Mouse (Mus musculus): ENCODE data around the gene Dnah2.
"Not testable (repeated sequence)": the region's sequence is repeated elsewhere in the genome, so short reads cannot be mapped to it uniquely, and the experiment has no call there.

Dnah2 gene

GRCm38 (mm10) chr11:69530281-69530680, 18.6 kb downstream of the Dnah2 start:
- not testable (repeated sequence) for DNase-seq (ENCODE audit: low read depth)

GRCm38 (mm10) chr11:69528031-69528390, 20.9 kb downstream of the Dnah2 start:
- no peak for DNase-seq (ENCODE audit: low read depth)

DNA sequence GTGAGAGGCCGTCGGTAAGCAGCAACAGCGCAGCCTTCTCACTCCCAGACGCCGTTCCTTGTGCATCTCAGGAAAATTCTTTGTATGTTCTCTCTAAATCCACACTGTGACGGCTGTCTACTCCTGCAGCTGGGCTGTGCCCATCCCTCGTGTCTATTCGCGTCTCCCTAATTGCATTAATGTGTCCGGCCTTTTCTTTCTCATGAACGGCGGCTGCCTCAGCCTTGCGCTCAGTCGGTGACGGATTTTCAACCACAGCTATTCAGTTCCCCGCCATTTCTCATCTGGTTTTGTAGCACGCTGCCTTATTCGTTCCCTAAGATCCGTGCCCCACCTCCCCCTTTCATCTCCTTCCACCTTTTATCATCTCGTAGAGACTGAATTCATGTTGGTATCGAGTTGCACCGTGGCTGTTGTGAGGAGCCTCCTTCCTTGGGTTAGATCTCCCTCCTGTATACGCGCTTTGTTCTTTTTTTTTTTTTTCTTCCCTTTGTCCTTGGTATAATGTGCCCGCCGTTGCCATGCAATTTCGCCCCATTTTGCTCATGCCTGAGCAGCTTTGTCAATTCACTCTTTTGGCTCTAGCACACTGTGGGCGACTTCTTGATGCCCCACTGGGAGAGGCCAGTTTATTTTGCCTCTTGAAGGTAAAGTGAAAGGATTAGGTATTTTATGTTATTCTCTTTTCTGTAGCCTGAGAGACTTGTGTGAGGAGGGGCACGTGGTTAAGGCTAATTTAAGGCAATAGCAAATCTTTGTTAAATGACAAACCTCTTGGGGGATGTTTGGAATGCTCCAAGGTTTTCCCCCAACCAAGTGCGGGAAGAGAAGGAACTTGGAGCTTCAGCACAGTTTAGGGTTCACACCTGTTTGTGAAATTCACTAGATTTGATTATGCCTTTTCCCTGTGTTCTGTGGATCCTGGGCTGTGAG, 21.5 kb downstream of the Dnah2 start:
- no peak for DNase-seq (ENCODE audit: low read depth)

- no peak for DNase-seq (ENCODE audit: low read depth)
Measured at GRCm38 (mm10) chr11:69526631-69527030, 22.3 kb downstream of the Dnah2 start.

DNA sequence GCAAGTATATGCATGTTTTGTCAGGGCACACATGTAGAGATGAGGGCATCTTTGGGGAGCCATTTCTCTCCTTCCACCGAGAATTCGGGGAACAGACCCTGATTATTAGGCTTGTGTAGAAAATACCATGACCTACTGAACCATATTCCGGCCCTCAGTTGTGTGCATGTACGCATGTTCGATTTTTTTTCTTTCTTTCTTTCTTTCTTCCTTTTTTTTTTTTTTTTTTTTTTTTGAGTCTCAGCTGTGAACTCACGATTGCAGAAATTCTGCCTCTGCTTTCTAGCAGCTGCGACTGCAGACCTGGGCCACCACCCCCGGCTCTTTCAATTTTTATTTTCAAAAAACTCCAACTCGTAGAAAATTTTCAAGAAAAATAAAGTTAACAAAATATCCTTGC, 23.2 kb downstream of the Dnah2 start:
- DNase-seq (ENCODE audit: low read depth): no peak

GRCm38 (mm10) chr11:69523651-69524050, 25.3 kb downstream of the Dnah2 start:
- DNase-seq (ENCODE audit: low read depth): no peak

DNA sequence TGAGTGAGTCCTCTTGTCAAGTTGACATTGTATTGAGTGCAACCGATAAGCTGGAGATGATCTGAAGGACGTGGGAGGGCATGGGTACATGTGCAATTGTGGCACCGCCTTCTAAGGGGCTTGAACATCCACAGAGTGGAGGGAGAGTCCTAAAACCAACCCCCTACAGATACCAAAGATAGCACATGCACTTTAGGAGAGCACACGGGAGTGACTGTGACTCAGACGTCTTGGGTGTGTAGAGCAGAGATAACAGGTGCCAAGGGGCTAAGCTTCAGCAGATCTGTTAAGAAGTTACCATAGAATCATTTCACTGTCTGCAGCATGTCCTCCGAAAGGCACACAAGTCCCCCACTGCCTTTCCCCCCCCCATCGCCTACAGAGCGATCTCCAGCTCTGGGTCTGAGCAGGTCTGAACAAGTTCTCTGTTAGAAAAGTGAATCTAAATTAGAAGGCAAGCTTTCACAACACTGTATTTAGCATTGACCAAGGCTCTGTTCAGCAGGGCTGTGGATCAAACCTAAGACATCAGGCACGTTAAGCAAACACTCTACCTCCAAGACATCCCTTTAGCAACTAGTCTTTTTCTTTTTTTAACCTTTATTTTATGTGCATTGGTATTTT, 27.3 kb downstream of the Dnah2 start:
- DNase-seq (ENCODE audit: low read depth): no peak

- DNase-seq (ENCODE audit: low read depth): no peak
Measured at GRCm38 (mm10) chr11:69519976-69520375, 28.9 kb downstream of the Dnah2 start.

GRCm38 (mm10) chr11:69516661-69517060, 32.2 kb downstream of the Dnah2 start:
- DNase-seq (ENCODE audit: low read depth): no peak

DNA sequence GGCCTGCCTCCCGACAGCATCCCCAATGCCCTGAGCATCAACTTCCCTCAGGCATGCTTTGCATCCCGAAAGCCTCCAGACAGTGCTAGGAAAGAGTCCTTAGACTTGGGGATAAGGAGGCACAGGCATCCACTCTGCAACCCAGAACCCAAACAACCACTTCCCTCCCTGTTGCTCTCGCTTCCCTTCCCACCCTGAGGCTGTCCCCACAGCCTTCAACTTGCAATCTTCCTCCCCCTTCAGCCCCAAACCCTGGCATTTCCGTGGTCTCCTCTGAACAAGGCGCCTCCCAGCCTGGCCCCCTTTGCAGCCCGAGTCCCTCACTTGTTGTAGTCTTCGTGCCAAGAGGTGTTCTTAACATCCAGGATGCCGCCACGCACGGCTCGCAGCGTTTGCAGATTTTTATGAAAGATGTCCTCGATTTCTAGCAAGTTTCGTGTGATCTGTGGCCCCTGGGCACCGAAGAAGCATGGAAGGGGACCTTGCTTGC, 32.7 kb downstream of the Dnah2 start:
- no peak for DNase-seq (ENCODE audit: low read depth)

DNA sequence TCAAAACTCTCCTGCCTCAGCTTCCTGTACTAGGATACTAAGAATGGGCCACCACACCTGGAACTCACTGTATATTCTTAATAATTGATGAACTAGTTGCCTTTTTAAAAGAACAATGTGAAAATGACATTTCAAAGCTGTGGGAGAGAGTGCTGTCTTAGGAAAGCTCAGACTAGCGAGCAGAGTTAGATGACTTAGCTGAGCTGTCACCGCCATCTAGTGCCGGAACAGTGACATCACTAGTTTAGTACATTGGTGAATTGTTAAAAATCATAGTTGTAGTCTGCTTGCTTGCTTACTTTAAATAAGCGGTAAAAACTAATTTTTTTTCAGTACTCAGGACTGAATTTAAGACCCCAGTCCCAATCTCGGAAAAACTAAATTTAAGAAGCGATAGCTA, 35.1 kb downstream of the Dnah2 start:
- peak; percentile 87 for DNase-seq (ENCODE audit: low read depth)

DNA sequence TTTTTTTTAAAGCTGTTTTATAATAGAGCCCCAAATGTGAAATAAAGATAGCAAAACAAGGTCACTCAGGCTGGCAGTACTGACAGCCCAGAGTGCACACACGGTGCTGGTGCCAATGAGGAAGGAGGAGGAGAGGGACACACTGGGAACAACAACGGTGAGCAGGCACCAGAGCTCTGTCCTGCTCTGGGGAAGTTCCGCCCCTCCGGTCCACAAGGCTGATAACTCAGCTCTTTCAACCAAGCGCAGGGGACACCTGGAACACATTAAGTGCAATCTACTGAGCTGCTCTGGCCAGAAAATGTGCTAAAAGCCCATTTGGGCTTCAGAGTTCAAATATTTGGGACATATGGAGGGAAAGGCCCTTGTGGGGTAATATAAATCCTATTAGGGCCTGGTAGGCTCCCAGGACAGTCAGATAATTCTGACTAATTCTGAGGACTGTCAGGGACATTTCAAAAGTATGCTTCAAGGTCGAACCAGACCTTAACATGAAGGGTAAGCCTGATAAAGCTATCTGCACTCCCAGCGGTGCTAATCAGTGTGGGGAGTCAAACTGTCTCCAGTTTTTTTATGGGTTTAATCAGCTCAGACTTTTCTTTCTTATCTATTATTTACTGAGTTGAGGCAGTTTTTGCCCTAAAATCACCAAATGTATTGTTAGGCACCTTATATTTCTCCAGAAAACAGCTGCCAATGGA, 38.0 kb downstream of the Dnah2 start:
- DNase-seq (ENCODE audit: low read depth): peak; percentile 46

DNA sequence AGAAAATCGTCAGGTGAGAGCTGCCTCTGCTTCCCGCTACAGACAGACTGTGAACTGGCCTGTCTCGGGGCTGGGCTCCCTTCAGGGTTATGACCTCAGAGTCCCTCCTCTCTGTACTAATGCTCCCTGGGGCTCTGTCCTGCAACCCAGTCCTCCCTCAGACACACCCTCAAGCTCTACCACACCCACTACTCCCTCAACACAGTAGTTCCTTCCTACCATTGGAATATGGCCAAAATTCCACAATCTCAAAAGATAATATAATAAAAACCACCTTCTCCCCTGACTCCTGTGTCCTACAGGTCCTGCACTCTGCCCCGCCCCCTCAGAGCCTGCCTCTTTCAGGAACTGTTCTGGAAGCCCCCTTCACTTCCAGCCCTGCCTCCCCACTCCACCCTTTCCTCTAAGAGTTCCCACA, 45.0 kb downstream of the Dnah2 start:
- no peak for DNase-seq (ENCODE audit: low read depth)

DNA sequence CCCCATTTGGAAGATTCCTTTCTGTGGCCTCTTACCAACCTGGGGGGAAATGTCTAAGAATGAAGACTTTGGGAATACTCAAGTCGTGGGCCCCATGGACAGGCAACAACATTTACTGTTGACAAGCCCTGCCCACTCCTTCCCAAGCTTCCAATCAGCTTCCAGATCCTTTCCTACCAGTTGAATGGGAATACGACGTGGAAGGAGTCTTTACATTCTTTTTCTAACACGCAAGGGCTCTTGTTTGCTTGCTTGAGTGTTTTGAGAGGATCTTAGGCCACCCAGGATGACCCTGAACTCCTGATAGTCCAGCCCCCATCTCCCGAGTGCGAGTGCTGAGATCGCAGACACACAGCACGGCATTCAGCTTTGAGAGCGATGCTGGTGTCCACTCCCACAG, 47.4 kb downstream of the Dnah2 start:
- DNase-seq (ENCODE audit: low read depth): no peak

DNA sequence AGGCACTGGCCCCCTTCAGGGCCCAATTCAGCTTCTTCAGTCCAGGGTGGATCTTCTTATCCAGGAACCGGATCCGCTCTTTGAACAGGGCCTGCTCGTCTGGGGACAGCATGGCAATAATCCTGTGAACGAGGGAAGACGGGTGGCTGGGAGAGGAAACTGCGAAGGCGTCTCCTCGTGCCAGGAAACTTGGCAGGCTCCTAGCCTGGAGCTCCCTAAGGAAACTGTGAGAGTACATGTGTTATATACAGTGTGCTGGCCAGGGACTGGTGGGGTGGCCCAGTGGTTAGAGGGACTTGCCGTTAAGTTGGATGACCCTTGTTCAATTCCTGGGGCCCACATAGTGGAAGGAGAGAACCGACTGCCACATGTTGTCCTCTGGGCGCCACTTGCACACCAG, 49.8 kb downstream of the Dnah2 start:
- DNase-seq (ENCODE audit: low read depth): no peak

DNA sequence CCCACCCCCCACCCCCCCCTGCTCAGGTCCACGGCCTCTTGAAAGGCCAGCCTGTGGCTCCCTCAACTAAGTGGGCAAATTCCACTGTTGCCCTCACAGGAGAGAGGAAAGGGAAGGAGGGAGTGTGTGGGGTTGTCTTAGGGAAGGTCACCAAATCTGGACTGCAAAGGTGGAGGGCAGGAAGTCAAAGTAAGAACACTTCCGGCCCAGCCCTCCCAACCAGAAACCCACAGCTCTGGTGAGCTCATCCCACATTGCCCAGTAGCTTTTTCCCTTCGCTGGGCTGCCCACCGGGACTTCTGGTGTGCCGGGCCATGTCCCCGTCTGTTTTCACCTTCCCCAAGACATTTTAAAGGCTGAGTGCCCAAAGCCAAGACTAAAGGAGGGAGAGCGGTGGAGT, 57.2 kb downstream of the Dnah2 start:
- no peak for DNase-seq (ENCODE audit: low read depth)

DNA sequence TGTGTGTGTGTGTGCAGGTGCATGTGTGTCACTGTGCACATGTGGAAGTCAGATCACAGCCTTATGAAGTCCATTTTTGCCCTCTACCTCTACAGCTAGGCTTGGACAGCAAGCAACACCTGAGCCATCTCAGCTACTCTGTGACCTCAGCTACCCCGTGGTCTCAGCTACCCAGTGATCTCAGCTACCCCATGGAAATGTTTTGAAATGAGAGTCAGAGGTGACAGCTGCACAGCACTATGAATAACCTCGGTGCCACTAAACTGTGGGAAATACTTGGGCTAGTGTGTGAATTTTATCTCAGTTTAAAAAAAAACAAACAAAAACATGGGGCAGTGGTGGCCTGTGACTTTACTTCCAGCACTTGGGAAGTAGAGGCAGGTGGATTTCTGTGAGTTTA, 58.0 kb downstream of the Dnah2 start:
- DNase-seq (ENCODE audit: low read depth): no peak

- DNase-seq (ENCODE audit: low read depth): no peak
Measured at GRCm38 (mm10) chr11:69487474-69487873, 61.4 kb downstream of the Dnah2 start.

DNA sequence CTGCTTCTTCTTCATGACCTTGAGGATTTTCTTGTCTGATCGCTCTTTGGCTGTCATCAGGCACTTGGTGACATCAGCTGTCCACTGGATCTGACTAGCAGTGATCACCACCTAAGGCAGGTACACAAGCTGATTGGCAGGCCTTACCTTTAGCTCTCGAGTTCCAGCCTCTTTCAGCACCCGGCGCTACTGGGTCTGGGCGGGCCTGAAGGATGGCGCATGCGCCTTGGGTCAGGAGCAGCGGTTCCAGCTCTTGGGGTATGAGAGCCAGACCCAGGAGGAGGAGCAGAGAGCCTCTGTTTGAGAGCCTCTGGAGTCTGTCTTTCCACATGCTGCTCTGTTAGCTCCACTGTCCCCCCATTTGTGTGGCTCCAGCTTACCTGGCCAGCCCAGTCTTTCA, 71.3 kb downstream of the Dnah2 start:
- no peak for DNase-seq (ENCODE audit: low read depth)

- DNase-seq (ENCODE audit: low read depth): no peak
Measured at GRCm38 (mm10) chr11:69476802-69477201, 72.1 kb downstream of the Dnah2 start.

DNA sequence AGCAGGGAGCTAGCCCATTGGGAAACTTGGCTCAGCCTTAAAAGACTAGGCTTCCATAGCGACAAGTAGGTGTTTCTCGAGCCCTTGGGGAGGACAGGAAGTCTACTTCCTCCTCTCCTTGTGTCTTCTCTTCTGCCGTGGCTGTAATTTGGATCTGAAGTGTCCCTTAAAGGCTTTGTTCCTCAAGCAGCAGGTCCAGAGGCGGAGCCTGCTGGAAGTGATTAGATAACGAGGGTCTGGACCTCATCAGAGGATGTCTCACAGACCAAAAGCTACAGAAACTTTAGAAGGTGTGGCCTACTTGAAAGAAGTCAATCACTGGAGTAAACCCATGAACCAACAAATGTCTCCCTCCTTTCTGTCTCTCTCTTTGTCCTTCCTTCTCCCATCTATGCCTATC, 74.2 kb downstream of the Dnah2 start:
- no peak for DNase-seq (ENCODE audit: low read depth)

DNA sequence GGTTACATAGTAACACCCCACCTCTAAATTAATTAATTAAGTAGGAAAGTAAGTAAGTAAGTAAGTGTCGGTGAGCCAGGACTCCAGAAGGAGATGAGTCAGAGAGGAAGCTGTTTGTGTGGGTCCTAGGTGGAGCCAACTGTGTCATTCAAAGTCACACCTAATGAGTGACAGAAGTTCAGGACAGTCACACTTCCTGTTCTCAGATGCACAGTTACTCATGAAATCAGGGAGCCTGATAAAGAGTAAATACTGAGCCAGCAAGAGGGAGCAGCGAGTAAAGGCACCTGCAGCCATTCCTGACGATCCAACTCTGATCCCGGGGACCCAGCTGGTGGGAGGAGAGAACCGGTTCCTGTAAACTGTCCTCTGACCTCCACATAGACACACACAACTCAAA, 76.2 kb downstream of the Dnah2 start:
- no peak for DNase-seq (ENCODE audit: low read depth)

GRCm38 (mm10) chr11:69471491-69471890, 77.4 kb downstream of the Dnah2 start:
- no peak for DNase-seq (ENCODE audit: low read depth)

Data from NIH3T3 (cell line).